Mouse (Mus musculus): ENCODE measurements around the gene Focad.

The Focad gene

DNA sequence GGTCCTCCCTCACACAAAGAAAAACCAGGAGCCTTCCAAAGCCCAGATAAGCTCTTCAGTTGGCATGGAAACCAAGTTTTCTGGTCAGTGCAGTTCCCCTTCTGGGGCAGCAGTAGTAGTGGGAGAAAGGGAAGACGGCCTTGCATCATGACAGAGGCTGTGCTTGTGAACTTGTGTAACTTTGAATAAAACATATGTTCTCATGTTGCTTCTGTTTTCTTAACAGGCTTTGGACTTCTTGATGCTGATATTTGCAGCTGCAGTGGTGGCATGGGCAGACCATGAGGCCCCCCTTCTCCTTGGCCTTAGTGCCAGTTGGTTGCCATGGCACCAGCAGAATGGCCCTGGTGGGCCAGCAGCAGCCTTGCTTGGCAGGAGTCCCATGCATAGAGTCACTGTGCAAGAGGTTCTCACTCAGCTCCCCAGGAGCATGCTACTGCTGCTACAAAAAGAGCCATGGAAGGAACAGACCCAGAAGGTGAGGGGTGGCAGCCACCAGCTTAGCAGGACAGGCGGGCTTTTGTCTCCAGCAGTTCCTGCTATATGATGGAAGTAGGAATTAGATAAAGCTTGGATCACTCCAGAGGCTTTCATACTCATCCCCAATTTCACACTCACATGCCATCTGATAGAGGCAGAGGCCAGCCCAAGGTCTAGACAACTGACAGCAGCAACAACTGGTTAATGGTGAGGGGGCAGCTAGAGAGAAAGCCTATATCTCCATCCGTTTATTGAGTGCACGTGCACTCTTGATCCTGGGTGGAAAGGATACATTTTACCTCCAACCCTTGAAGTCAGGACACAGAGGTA is 312.7 kb downstream of the Focad start:
- peak; percentile 27 to 28 for DNase-seq

GRCm38 (mm10) chr4:88409279-88409678 is 314.9 kb downstream of the Focad start:
- DNase-seq: no peak

DNA sequence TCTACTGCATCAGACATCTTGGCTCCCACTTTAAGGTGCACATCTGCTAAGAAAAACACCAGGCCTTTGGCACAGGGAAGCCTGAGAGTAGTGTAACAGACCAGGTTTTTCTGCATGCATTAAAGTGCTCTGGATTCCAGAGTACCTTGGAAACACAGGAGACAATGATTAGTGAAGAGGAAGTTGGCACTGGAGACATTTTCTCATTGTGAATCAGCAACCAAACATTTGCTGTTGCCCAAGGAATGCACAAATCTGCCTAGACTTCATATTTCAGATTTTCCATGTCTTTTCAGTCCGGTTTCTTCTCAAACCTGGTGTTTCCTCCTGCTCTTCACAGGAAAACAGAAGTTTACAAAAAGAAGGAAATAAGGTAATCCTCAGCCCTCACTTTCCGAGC is 317.9 kb downstream of the Focad start:
- DNase-seq: no peak

GRCm38 (mm10) chr4:88415017-88415416 is 320.6 kb downstream of the Focad start:
- DNase-seq: no peak

DNA sequence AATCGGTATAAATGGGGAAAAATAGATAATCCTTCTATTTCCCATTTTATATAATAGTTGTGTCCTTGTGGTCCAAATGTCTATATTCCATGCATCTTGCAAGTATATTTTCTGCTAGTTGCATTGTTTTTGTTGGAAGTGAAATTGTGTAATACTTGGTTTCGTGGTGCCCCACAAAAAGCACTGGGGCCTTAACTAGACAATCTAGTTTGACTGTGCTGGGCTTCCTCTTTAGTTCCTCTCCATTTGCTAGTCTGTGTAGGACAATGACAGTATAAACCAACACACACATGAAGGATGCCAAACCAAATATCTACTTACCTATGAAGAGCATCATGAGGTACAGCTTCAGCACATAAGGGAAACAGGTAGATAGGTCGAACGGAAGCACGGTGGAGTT is 324.9 kb downstream of the Focad start:
- DNase-seq: no peak

- no peak for DNase-seq
These were observed 330.1 kb downstream of the Focad start for GRCm38 (mm10) chr4:88424563-88424962.

DNA sequence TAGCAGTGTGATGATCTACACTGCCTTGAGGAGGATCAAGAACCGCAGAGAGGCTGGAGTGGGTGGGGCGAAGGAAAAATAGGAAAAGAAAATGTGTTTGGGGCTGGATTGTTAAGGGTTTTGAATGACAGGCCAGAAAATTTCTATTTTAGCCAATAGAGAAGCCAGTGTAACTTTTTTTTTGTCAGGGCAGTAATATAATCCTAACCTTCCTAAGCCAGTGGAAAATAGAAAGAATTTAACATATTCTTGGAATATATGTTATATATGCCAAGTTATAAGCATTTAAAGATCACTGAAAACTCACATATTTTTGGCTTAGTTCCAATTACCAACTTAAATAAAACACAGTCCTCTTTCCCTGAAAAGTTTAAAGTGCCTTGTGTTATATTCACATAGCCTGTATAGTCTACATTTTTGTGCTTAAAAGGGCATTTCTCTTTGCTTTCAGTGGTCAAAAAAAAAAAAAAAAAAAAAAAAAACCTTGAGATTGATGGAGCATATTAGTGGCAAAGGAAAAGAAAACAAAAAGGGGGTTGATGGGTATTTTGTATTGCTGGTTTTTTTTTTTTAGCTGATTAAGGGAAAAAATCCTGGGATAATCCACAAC is 333.3 kb downstream of the Focad start:
- DNase-seq: no peak

DNA sequence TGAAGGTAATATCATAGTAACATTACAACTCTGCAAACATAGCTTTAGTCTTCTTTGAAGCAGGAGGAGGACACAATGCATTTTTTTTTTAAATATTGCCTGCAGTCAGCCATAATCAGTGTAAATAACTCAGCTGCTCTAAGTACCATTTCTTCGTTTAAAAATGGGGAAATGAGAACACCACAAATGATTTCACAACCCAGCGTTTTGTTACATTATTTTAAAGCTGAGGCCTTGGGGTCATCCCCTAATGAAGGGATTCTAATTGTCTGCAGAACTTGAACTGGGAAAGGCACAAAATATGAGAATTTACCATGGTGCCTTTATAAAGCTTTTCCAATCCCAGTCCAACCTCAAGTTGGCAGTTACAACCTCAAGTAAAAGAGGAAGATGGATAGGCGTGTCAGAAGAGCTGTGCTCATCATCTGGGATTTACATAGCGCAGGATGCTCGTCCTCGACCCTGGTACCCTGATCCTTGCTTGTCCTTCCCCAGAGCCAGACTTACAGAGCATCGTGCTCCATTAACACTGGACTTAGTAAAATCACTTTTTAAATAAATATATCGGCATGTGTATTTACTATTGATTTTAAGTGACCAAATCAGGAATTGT is 338.1 kb downstream of the Focad start:
- DNase-seq: no peak

- DNase-seq: no peak
These were observed 342.2 kb downstream of the Focad start for GRCm38 (mm10) chr4:88436593-88437165.

GRCm38 (mm10) chr4:88437166-88437565 is 342.7 kb downstream of the Focad start:
- no peak for DNase-seq

DNA sequence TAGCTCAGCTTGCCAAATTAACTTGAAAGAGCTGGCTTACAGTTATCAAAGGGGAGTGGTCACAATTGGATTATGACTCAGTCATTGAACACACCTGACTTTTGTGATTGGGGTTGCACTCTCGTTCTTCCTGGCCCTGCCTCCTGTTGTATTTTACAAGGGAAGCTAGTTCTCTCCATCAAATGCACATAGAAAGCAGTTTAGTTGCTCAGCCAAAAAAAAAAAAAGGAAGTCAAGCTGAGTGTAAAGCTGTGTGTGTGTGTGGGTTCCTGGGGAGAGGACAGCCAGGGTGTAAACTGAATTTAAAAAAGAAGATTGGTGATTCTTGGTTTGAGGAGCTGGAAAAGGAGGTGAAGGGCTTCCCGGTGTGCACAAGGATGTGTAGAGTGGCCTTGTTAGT is 343.5 kb downstream of the Focad start:
- DNase-seq: no peak

DNA sequence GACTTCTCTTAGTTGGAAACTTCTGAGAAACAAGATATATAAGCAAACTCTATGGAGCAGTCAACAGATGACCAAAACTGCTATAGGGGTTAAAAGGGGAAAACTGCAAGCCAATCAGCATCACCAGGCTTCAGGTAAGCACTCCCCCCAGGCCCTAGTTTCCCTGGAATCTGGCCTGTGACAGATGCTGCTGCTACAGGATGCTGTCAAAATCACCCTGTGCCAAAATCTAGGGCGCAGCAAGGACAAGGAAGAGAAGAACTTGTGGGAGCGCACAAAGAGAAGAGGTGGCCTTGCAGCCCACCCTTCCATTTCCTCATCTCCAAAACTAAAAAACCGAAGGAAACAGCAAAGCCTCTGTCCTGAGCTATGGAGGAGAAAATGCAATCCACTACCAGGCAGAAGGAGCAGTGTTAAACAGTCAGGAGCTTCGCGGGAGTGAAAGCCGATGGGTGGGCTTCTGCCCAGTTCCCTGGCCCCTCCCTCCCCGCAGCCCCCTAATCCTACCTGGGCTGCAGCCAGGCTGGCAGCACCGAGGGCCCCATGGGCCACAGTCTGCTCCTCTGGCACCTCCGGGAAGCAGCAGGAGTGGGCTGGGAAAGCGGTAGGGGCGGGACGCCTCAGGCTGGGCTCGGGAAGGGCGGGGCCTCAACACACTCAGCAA is 344.0 kb downstream of the Focad start, which contains the start of gene Hacd4:
TSS of gene Hacd4 (minus strand) at position 603 of the 664 bp plus-strand sequence.
- peak; percentile 76 to 78 for DNase-seq

DNA sequence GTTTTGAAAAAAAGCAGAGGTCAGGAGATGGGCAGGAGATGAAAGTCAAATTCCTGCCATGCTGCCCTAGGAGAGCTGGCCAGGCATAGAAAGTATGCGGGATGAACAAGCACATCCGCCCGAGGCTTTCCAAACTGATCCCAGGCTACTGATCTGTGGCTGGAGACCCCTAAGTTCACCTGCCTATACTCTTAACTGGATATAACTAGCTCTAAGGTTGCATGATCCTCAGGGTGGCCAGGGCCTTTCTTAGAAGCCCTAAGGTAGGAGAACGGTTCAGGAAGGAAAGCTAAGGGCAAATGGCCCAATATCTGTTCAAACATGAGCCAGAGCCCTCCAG is 344.5 kb downstream of the Focad start:
- no peak for DNase-seq

DNA sequence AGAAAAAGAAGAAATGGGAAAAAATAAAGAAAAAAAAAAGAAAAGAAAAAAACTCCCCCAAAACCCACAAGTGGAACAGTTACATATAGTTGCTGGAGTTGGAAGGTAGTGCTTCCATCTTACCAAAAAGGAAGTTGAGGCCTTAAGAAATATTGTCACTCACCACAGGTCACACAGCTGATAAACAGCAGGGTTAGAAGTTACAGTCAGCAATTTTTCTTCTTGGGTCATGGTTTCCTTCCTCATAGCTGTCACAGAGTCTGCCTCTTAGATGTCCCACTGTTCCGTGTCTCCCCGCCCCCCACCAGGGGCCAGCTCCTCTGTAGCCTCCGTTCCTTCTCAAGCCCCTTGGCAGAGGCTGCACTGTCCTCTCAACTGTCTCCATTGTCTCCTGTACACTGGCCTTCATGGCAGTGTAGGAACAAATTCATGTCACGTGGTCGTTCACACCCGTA is 345.3 kb downstream of the Focad start:
- DNase-seq: peak in 1 of 2 experiments; percentile 8

GRCm38 (mm10) chr4:88440814-88441213 is 346.4 kb downstream of the Focad start:
- no peak for DNase-seq

DNA sequence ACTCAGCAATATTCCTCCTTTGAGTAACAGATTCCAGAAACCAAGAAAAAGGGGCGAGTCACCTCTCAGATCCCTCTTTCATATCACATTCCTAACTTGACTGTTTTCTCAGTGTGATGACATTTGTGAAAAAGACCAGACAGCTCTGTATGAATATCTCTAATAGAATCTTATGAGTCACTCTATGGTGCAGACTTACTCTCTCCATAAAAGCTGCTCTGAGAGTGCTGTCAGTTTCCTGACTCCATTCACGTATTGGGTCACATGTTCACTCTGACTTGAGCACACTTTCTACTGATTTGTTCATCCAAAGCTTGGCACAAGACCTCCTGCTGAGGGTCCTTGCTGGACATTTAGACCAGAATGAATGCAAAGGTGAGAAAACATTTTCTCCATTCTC is 354.5 kb downstream of the Focad start:
- DNase-seq: no peak

DNA sequence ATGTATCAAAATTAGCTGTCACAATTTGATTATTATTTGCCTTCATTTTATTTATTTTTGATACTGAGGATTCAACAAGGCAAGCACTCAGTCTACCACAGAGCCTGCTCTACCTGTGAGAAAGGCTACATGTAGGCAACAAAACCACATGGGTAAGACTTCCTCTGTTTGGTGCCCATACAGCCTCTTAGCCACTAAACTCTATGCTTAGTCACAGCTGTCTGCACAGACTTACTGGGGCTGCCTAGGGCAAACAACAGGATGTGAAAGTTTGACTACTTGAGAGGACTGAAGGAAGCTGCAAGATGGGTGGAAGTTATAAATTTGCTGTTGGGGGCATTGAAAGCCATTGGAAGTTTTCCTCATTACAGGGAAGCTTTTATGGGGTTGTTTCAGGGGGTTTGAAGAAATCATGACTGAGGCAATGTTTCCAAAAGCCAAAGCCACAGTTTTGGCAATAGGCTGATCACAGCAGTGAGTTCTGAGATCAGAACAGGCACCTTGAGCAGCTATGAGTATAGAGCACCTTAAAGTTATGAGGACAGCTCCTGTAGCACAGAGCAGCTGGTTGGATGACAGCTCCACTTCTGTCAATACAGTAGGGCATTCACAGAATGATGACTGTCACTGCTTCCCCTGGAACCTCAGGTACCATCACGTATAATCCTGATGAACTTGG is 355.8 kb downstream of the Focad start:
- no peak for DNase-seq

DNA sequence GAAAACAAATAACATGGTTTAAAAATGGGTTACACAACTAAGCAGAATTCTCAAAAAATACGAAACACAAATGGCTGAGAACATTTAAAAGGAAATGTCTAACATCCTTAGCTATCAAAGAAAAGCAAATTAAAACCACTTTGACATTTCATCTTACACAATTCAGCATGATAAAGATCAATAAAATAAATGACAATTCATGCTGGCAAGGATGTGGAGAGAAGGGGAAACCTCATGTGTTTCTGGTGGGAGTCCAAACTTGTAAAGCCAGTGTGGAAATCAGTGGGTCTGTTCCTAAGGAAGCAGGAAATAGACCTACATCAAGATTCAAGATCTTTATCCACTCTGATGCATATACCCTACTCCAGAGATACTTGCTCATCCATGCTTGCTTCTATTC is 363.7 kb downstream of the Focad start:
- no peak for DNase-seq

DNA sequence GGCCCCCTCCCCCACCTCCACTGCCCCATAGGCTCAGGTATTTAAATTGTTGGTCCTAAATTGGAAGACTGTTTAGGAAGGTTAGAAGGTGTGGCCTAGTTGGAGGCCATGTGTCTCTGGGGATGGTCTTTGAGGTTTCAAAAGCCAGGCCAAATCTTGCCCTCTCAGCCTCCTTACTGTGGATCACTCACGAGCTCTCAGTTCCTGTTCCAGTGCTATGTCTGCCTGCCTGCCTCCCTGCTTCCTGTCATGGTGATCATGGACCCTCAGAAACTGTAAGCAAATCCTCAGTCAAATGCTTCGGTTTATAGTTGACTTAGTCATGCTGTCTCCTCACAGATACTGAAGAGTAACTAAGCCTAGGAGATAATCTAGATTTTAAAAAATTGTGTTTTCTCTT is 364.2 kb downstream of the Focad start:
- DNase-seq: no peak

Data from lung, adult 18-20 months (tissue).